Mouse (Mus musculus): Measurements from ENCODE around the gene Cmpk2.
"Not testable (repeated sequence)": the region's sequence is repeated elsewhere in the genome, so short reads cannot be mapped to it uniquely, and the experiment has no call there.

GRCm38 (mm10) chr12:26428771-26429170, 40.2 kb upstream of the Cmpk2 start:
- TF ChIP-seq CTCF (IDR thresholded peaks at IDR 0.05; ENCODE audit: borderline replicate concordance, insufficient read depth, low read length); POLR2A (IDR thresholded peaks at IDR 0.05; ENCODE audit: low read depth, low read length): not testable (repeated sequence)

All from embryonic fibroblast, embryonic 13.5 days (primary cell).